Mouse (Mus musculus) limb, embryonic 13.5 days (tissue): ENCODE measurements around the gene Trim68. TPM values are rescaled to one million over a fixed set of nuclear protein-coding genes. Genes with fewer than 3 reads are reported as not detected.
"Not testable (repeated sequence)": the region's sequence is repeated elsewhere in the genome, so short reads cannot be mapped to it uniquely, and the experiment has no call there.

Experiments used
- ATAC-seq: fragments of 200-750 bp; cut with Nextera tagmentation; 2 replicates; pipeline ENCODE4 v1.8.0; 2017; ENCODE audit warnings: low read depth, moderate number of reproducible peaks, moderate TSS enrichment; ENCODE audit not compliant: low FRiP score
- H3K27ac ChIP-seq: fragments of 300-500 bp; sonication (generic); 2 replicates; pipeline ENCODE4 v1.5.1; 2015; ENCODE audit warnings: inconsistent platforms, mild to moderate bottlenecking, moderate library complexity
- H3K27me3 ChIP-seq: fragments of 300-500 bp; sonication (generic); 2 replicates; pipeline ENCODE4 v1.6.1; 2015; ENCODE audit warnings: mild to moderate bottlenecking, inconsistent platforms
- H3K36me3 ChIP-seq: fragments of 300-500 bp; sonication (generic); 2 replicates; pipeline ENCODE4 v1.6.1; 2015; ENCODE audit warnings: inconsistent platforms, mild to moderate bottlenecking, moderate library complexity
- H3K4me1 ChIP-seq: fragments of 300-500 bp; sonication (generic); 2 replicates; pipeline ENCODE4 v1.6.1; 2015; ENCODE audit warnings: inconsistent platforms
- H3K4me2 ChIP-seq: fragments of 300-500 bp; sonication (generic); replicated peaks from 2 replicates; pipeline ENCODE4 v1.6.1; 2015; ENCODE audit warnings: inconsistent platforms, mild to moderate bottlenecking, moderate library complexity
- H3K4me3 ChIP-seq: fragments of 300-500 bp; sonication (generic); 2 replicates; pipeline ENCODE4 v1.5.1; 2015; ENCODE audit warnings: moderate library complexity, mild to moderate bottlenecking, inconsistent platforms
- H3K9ac ChIP-seq: fragments of 300-500 bp; sonication (generic); 2 replicates; pipeline ENCODE4 v1.6.1; 2015; ENCODE audit warnings: mild to moderate bottlenecking, inconsistent platforms
- H3K9me3 ChIP-seq: fragments of 300-500 bp; sonication (generic); 2 replicates; pipeline ENCODE4 v1.6.1; 2016; ENCODE audit warnings: inconsistent platforms
- WGBS: fragments of 180-500 bp; shearing (Covaris S2); methylation state at CpG from one replicate; pipeline ENCODE4 v1.1.7; 2015; 5-methylcytosine and 5-hydroxymethylcytosine counted together
- polyA plus RNA-seq: library from polyadenylated mRNA; unstranded; fragments of >200 nt; fragmentation: Nextera tagmentation; extraction: Ambion mirVana; gene quantifications from 2 replicates; pipeline ENCODE4 v1.2.1, GENCODE M21; 2015

The Trim68 gene
- polyA plus RNA-seq, 1 experiment from 2014 or later, result 17.0 TPM

DNA sequence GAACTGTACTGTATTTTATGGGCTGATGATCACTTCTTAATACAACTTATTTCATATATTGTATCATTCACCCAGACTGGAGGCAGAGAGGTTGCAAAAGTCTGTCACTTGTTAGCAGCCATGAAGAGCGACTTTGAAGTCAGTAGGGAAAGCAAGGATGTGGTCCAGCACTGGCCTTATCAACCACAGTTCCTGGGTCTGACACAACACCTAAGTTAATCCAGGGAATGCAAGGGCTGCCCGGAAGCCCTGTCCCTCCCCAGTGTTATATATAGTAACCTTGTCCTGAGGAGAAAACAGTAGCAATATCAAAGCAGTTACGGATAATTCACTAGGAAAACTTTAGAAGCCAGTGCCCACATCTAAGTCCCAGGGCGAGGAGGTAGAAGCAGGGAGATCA is 42.2 kb downstream of the Trim68 start:
- H3K4me3 ChIP-seq, H3K9me3 ChIP-seq, H3K4me2 ChIP-seq, ATAC-seq, H3K27ac ChIP-seq, H3K4me1 ChIP-seq, H3K9ac ChIP-seq, H3K36me3 ChIP-seq, H3K27me3 ChIP-seq: not testable (repeated sequence)
- 78% methylated on average over 4 of the region's 4 CpGs for WGBS

DNA sequence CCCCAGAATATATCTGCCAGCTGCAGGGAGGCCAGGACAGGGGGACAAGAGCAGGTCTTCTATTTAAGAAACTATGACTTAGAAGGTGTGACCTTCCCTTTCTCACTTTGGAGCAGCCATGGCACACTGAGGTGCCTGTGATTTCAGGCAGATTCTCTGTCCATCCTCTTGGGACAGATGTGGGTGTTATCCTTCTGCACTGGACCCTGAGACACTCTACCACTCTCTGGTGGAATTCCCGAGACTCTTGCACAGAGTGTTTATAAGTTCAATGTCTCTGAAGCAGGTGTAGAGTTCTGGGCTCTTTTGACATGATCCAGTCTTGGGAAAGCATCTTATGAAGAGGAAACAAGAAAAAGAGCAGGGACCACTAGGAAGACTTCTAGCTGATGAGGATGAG is 49.0 kb downstream of the Trim68 start, which contains the start of gene Olfr554:
Gene Olfr554 (plus strand): TSS at position 301 of the 400 bp plus-strand sequence.
- no peak within 1 kb of the TSS for H3K4me3 ChIP-seq
- H3K4me2 ChIP-seq, result no peak within 1 kb of the TSS
- no peak within 1 kb of the TSS for H3K9ac ChIP-seq
- H3K27me3 ChIP-seq, result no peaks in the 10 kb centered on the region
- no peak within 1 kb of the TSS for H3K27ac ChIP-seq
- 72% methylated on average over 1 of the region's 1 CpGs for WGBS
- no peak for ATAC-seq
- no peaks in the 10 kb centered on the region for H3K36me3 ChIP-seq
- H3K9me3 ChIP-seq, result no peaks in the 10 kb centered on the region
- no peaks in the 10 kb centered on the region for H3K4me1 ChIP-seq

- ATAC-seq, result no peak
- H3K27me3 ChIP-seq, result no peaks in the 10 kb centered on the region
- H3K36me3 ChIP-seq, result no peaks in the 10 kb centered on the region
- H3K4me2 ChIP-seq, result no peak overlapping the region
- H3K4me3 ChIP-seq, result no peak overlapping the region
- H3K9ac ChIP-seq, result no peak overlapping the region
- WGBS, result 32% methylated on average over 3 of the region's 3 CpGs
- H3K9me3 ChIP-seq, result no peaks in the 10 kb centered on the region
- no peaks in the 10 kb centered on the region for H3K4me1 ChIP-seq
- H3K27ac ChIP-seq, result no peak overlapping the region
These were observed 50.5 kb downstream of the Trim68 start for GRCm38 (mm10) chr7:102636665-102637064.

Other genes starting within 250 kb of the Trim68 start
- gene Rrm1, start 245.6 kb downstream of the Trim68 start, polyA plus RNA-seq, result 151 and 154 TPM in 2 replicates
- 0.45 TPM in 1 of 2 replicates, not detected in the other for gene Olfr543, start 205.6 kb downstream of the Trim68 start, polyA plus RNA-seq
- gene Olfr544, start 199.0 kb downstream of the Trim68 start, polyA plus RNA-seq, result 0.11 and 0.13 TPM in 2 replicates
- gene Olfr545, start 187.8 kb downstream of the Trim68 start, polyA plus RNA-seq, result not detected in 2 replicates
- gene Olfr547, start 152.6 kb downstream of the Trim68 start, polyA plus RNA-seq, result not detected in 2 replicates
- gene Olfr548-ps1, start 146.4 kb downstream of the Trim68 start, polyA plus RNA-seq, result not detected in 2 replicates
- not detected in 2 replicates for gene Olfr549, start 137.5 kb downstream of the Trim68 start, polyA plus RNA-seq
- gene Trim21, start 121.8 kb downstream of the Trim68 start, polyA plus RNA-seq, result 0.23 and 0.52 TPM in 2 replicates
- not detected in 2 replicates for gene Olfr550, start 115.9 kb downstream of the Trim68 start, polyA plus RNA-seq
- gene Olfr551, start 95.4 kb downstream of the Trim68 start, polyA plus RNA-seq, result not detected in 2 replicates
- not detected in 2 replicates for gene Olfr552, start 89.6 kb downstream of the Trim68 start, polyA plus RNA-seq
- gene Olfr553, start 69.1 kb downstream of the Trim68 start, polyA plus RNA-seq, result not detected in 2 replicates
- gene Olfr554, start 48.9 kb downstream of the Trim68 start, polyA plus RNA-seq, result not detected in 2 replicates
- not detected in 2 replicates for gene Olfr555, start 28.5 kb downstream of the Trim68 start, polyA plus RNA-seq
- not detected in 2 replicates for gene Olfr556, start 22.4 kb downstream of the Trim68 start, polyA plus RNA-seq
- not detected in 2 replicates for gene Olfr557, start 8.6 kb upstream of the Trim68 start, polyA plus RNA-seq
- 0.10 and 0.17 TPM in 2 replicates for gene Olfr558, start 14.9 kb upstream of the Trim68 start, polyA plus RNA-seq
- not detected in 2 replicates for gene Olfr33, start 31.7 kb upstream of the Trim68 start, polyA plus RNA-seq
- gene Olfr559, start 40.2 kb upstream of the Trim68 start, polyA plus RNA-seq, result not detected in 2 replicates
- not detected in 2 replicates for gene Olfr560, start 72.0 kb upstream of the Trim68 start, polyA plus RNA-seq
- not detected in 2 replicates for gene Olfr78, start 72.1 kb upstream of the Trim68 start, polyA plus RNA-seq
- gene Olfr561, start 83.9 kb upstream of the Trim68 start, polyA plus RNA-seq, result not detected in 2 replicates
- not detected in 2 replicates for gene Olfr564, start 116.2 kb upstream of the Trim68 start, polyA plus RNA-seq
- gene Olfr566, start 171.4 kb upstream of the Trim68 start, polyA plus RNA-seq, result not detected in 2 replicates
- gene Olfr568, start 189.8 kb upstream of the Trim68 start, polyA plus RNA-seq, result not detected in 2 replicates
- not detected in 2 replicates for gene Olfr569, start 203.6 kb upstream of the Trim68 start, polyA plus RNA-seq
- gene Olfr570, start 207.2 kb upstream of the Trim68 start, polyA plus RNA-seq, result not detected in 2 replicates
- gene Olfr571, start 230.2 kb upstream of the Trim68 start, polyA plus RNA-seq, result not detected in 2 replicates
- not detected in 2 replicates for gene Olfr572, start 237.1 kb upstream of the Trim68 start, polyA plus RNA-seq